Mouse (Mus musculus): ENCODE results near the gene Mylpf. TPM values are rescaled to one million over a fixed set of nuclear protein-coding genes. Genes with fewer than 3 reads are reported as not detected.
"Not testable (repeated sequence)": the region's sequence is repeated elsewhere in the genome, so short reads cannot be mapped to it uniquely, and the experiment has no call there.

Gene Mylpf
- polyA plus RNA-seq, 1 experiment = 12.3 TPM

DNA sequence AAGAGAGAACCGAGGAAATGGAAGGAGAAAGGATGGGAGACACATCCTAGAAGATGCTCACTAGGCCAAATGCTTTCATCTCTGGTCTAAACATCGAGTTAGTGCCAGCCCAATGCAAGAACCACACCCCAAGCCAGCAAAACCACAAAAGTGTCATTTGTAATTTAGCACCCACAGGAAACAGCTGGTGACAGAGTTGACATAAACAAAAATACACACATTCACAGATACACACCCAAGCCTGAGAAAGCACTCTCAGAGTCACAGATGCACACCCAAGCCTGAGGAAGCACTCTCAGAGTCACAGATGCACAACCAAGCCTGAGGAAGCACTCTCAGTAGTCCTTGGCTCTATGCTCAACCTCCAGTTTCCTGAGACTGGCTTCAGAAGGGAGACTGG lies 27.9 kb upstream of the Mylpf start:
- 9% methylated on average over 2 of the region's 2 CpGs for WGBS
- H3K4me1 ChIP-seq (replicated peaks; ENCODE audit: control insufficient read depth, insufficient read depth, low read length) = peaks cover 19% of the 10 kb centered on the region

DNA sequence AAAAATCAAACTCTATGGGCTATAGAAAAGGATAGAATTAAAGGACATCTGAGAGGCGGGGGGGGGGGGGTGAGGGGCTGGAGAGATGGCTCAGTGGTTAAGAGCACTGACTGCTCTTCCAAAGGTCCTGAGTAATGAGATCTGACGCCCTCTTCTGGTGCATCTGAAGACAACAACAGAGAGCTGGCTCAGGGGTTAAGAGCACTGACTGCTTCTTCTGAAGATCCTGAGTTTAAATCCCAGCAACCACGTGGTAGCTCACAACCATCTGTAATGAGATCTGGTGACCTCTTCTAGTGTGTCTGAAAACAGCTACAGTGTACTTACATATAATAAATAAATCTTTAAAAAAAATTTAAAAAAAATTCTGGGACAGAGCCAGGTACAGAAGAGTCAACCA lies 27.0 kb upstream of the Mylpf start:
- not testable (repeated sequence) for H3K27ac ChIP-seq (ENCODE audit: control insufficient read depth, insufficient read depth, low read length)
- 52% methylated on average over 3 of the region's 3 CpGs for WGBS

More for the DNA sequence above, 27.9 kb upstream of the Mylpf start:
- Histone ChIP-seq H3K36me3 (ENCODE audit: control insufficient read depth, insufficient read depth, low read length) (no peaks in the 10 kb centered on the region), H3K27ac (ENCODE audit: control insufficient read depth, insufficient read depth, low read length) (peak overlapping the region; percentile 14), H3K4me3 (ENCODE audit: control insufficient read depth, insufficient read depth, low read length) (no peak overlapping the region), H3K27me3 (ENCODE audit: control insufficient read depth, insufficient read depth, low read length) (no peaks in the 10 kb centered on the region)
- TF ChIP-seq CTCF (IDR thresholded peaks at IDR 0.05; ENCODE audit: borderline replicate concordance, control insufficient read depth, extremely low read depth, insufficient read depth, low read length, poor library complexity) (no peak), POLR2A (IDR thresholded peaks at IDR 0.05; ENCODE audit: control insufficient read depth, extremely low read depth, insufficient read depth, low read length, poor library complexity) (no peak)
- no peak for DNase-seq

DNA sequence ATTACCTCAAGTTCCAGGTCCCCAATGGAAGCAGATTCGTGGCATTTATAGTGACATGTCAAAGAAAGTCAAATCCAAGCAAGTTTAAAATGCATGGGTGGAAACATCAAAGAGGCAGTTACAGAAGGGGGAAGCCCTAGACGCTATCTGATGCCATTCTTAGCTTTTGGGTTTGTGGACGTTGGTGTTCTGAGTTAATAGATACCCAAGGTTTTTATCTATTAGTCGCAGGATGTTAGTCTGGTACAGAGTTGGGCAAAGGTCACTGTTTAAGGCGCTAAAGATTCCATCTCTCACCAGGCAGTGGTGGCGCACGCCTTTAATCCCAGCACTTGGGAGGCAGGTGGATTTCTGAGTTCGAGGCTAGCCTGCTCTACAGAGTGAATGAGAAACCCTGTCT lies 25.3 kb upstream of the Mylpf start:
- TF ChIP-seq CTCF (IDR thresholded peaks at IDR 0.05; ENCODE audit: borderline replicate concordance, control insufficient read depth, extremely low read depth, insufficient read depth, low read length, poor library complexity) (no peak), POLR2A (IDR thresholded peaks at IDR 0.05; ENCODE audit: control insufficient read depth, extremely low read depth, insufficient read depth, low read length, poor library complexity) (no peak)
- Histone ChIP-seq H3K4me1 (replicated peaks; ENCODE audit: control insufficient read depth, insufficient read depth, low read length) (peaks cover 14% of the 10 kb centered on the region), H3K36me3 (ENCODE audit: control insufficient read depth, insufficient read depth, low read length) (no peaks in the 10 kb centered on the region), H3K27me3 (ENCODE audit: control insufficient read depth, insufficient read depth, low read length) (no peaks in the 10 kb centered on the region), H3K4me3 (ENCODE audit: control insufficient read depth, insufficient read depth, low read length) (no peak overlapping the region), H3K27ac (ENCODE audit: control insufficient read depth, insufficient read depth, low read length) (no peak overlapping the region)
- 87% methylated on average over 8 of the region's 8 CpGs for WGBS
- DNase-seq = no peak

More for the DNA sequence above, 27.0 kb upstream of the Mylpf start:
- H3K4me3 ChIP-seq (ENCODE audit: control insufficient read depth, insufficient read depth, low read length); H3K36me3 ChIP-seq (ENCODE audit: control insufficient read depth, insufficient read depth, low read length); DNase-seq; H3K27me3 ChIP-seq (ENCODE audit: control insufficient read depth, insufficient read depth, low read length): not testable (repeated sequence)
- peaks cover 19% of the 10 kb centered on the region for H3K4me1 ChIP-seq (replicated peaks; ENCODE audit: control insufficient read depth, insufficient read depth, low read length)

DNA sequence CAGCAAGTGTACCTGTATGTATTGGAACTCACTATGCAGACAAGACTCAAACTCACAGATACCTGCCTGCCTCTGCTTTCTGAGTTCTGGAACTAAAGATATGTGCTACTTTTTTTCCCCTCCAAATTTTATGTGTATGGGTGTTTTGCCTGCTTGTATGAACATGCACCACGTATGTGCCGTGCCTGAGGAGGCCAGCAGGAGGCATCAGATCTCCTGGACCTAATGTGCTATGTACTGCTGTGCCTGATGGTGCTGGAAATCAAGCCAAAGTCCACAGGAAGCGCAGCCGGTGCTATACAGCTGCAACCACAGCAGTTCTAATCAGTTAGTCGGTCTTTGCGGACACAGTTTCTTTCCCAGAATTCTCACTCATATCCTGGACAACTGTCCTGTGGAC lies 24.9 kb upstream of the Mylpf start:
- H3K4me3 ChIP-seq (ENCODE audit: control insufficient read depth, insufficient read depth, low read length) = no peak overlapping the region
- no peaks in the 10 kb centered on the region for H3K27me3 ChIP-seq (ENCODE audit: control insufficient read depth, insufficient read depth, low read length)
- H3K36me3 ChIP-seq (ENCODE audit: control insufficient read depth, insufficient read depth, low read length) = no peaks in the 10 kb centered on the region
- no peak for TF ChIP-seq CTCF (IDR thresholded peaks at IDR 0.05; ENCODE audit: borderline replicate concordance, control insufficient read depth, extremely low read depth, insufficient read depth, low read length, poor library complexity)
- TF ChIP-seq POLR2A (IDR thresholded peaks at IDR 0.05; ENCODE audit: control insufficient read depth, extremely low read depth, insufficient read depth, low read length, poor library complexity) = no peak
- peak; percentile 34 for DNase-seq
- 87% methylated on average over 6 of the region's 6 CpGs for WGBS
- H3K27ac ChIP-seq (ENCODE audit: control insufficient read depth, insufficient read depth, low read length) = no peak overlapping the region
- H3K4me1 ChIP-seq (replicated peaks; ENCODE audit: control insufficient read depth, insufficient read depth, low read length) = peaks cover 19% of the 10 kb centered on the region

DNA sequence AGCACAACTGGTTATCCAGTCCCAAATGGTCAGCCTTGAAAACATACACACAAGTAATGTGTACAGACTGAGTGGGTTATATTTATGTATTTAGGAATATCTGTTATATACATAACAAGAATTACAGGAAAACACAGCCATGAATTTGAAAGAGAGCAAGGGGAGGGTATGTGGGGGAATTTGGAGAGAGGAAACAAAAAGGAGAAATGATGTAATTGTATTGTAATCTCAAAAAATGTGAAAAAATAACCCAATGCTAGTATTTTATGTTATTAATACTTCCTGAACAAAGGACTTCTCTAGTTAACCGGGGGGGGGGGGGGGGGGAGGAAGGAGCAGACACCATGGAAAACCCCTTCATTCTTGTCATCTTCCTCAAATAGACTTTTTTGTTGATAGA lies 24.0 kb upstream of the Mylpf start:
- Histone ChIP-seq H3K36me3 (ENCODE audit: control insufficient read depth, insufficient read depth, low read length) (no peaks in the 10 kb centered on the region), H3K27ac (ENCODE audit: control insufficient read depth, insufficient read depth, low read length) (no peak overlapping the region), H3K4me3 (ENCODE audit: control insufficient read depth, insufficient read depth, low read length) (no peak overlapping the region), H3K4me1 (replicated peaks; ENCODE audit: control insufficient read depth, insufficient read depth, low read length) (peaks cover 27% of the 10 kb centered on the region), H3K27me3 (ENCODE audit: control insufficient read depth, insufficient read depth, low read length) (no peaks in the 10 kb centered on the region)
- TF ChIP-seq CTCF (IDR thresholded peaks at IDR 0.05; ENCODE audit: borderline replicate concordance, control insufficient read depth, extremely low read depth, insufficient read depth, low read length, poor library complexity) = no peak
- no peak for TF ChIP-seq POLR2A (IDR thresholded peaks at IDR 0.05; ENCODE audit: control insufficient read depth, extremely low read depth, insufficient read depth, low read length, poor library complexity)
- no peak for DNase-seq
- 5% methylated on average over 1 of the region's 1 CpGs for WGBS

DNA sequence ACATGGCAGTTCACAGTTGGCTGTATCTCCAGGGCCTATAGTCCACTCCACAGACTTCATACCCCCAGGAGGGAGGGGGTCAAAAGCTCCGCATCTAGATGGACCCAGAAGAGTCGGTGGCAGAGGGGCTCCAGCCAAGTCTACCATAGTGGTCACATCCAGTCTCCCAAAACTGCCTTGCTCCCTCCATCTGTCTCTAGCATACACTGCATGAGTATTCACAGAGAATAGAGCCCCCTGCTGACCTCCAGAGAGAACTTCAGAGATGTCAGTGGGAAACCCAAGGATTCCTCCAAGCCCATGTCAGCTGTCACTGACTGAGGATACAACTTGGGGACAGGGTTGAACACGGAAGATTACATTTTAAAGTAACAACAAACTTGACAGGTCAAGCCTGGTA lies 23.1 kb upstream of the Mylpf start:
- DNase-seq = peak; percentile 37
- Histone ChIP-seq H3K27ac (ENCODE audit: control insufficient read depth, insufficient read depth, low read length) (no peak overlapping the region), H3K4me1 (replicated peaks; ENCODE audit: control insufficient read depth, insufficient read depth, low read length) (peaks cover 30% of the 10 kb centered on the region), H3K36me3 (ENCODE audit: control insufficient read depth, insufficient read depth, low read length) (no peaks in the 10 kb centered on the region), H3K4me3 (ENCODE audit: control insufficient read depth, insufficient read depth, low read length) (no peak overlapping the region), H3K27me3 (ENCODE audit: control insufficient read depth, insufficient read depth, low read length) (no peaks in the 10 kb centered on the region)
- no peak for TF ChIP-seq CTCF (IDR thresholded peaks at IDR 0.05; ENCODE audit: borderline replicate concordance, control insufficient read depth, extremely low read depth, insufficient read depth, low read length, poor library complexity)
- 78% methylated on average over 3 of the region's 3 CpGs for WGBS

DNA sequence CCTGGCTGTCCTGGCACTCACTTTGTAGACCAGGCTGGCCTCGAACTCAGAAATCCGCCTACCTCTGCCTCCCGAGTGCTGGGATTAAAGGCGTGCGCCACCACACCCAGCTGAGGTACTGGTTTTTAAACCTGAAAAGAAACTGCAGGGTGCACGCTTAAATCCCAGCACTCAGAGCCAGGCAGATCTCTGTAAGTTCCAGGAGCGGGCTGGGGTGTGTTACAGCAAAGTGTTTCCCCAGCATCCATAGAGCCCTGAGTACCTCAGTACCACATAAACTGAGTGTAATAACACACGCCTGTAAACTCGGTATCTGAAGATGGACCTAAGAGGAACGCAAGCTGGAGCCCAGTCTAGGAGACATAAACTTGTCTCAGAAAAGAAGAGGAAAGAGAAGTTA lies 21.3 kb upstream of the Mylpf start:
- Histone ChIP-seq H3K27ac (ENCODE audit: control insufficient read depth, insufficient read depth, low read length) (no peak overlapping the region), H3K36me3 (ENCODE audit: control insufficient read depth, insufficient read depth, low read length) (peaks cover 4% of the 10 kb centered on the region; the same call in 1 of the 2 replicates), H3K4me1 (replicated peaks; ENCODE audit: control insufficient read depth, insufficient read depth, low read length) (peaks cover 25% of the 10 kb centered on the region), H3K4me3 (ENCODE audit: control insufficient read depth, insufficient read depth, low read length) (no peak overlapping the region), H3K27me3 (ENCODE audit: control insufficient read depth, insufficient read depth, low read length) (no peaks in the 10 kb centered on the region)
- 92% methylated on average over 10 of the region's 10 CpGs for WGBS
- TF ChIP-seq CTCF (IDR thresholded peaks at IDR 0.05; ENCODE audit: borderline replicate concordance, control insufficient read depth, extremely low read depth, insufficient read depth, low read length, poor library complexity) (no peak), POLR2A (IDR thresholded peaks at IDR 0.05; ENCODE audit: control insufficient read depth, extremely low read depth, insufficient read depth, low read length, poor library complexity) (no peak)
- no peak for DNase-seq

All from thymus, adult 2 months (tissue).